Mouse (Mus musculus): ENCODE measurements around the gene Cavin1. TPM values are rescaled to one million over a fixed set of nuclear protein-coding genes. Genes with fewer than 3 reads are reported as not detected.

The Cavin1 gene
- polyA plus RNA-seq, 1 experiment from 2014 or later: 137 TPM

DNA sequence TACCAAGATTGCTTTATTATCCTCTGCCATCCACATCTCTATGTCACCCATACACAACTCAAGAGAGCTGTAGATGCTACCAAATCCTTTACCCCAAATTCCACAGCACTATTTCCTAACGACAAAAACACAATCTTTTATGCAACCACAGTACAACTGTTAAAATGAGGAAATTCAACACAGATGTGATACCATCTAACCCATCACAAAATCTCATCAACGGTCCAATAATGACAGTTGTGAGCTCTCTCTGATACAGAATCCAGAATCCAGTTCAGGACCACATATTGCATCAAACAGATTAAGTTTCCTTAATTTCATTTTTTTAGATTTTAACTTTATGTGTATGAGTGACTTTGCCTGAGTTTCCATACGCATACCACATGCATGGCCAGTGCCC lies 18.0 kb upstream of the Cavin1 start:
- no peak for ATAC-seq (ENCODE audit: insufficient read depth)
- DNase-seq: no peak
- Histone ChIP-seq H3K9me3 (ENCODE audit: low read depth, low read length) (no peaks in the 10 kb centered on the region), H3K36me3 (ENCODE audit: insufficient read depth) (no peaks in the 10 kb centered on the region), H3K9ac (no peak overlapping the region), H3K4me1 (ENCODE audit: insufficient read depth) (peaks cover 1% of the 10 kb centered on the region; the same call in 1 of the 2 replicates), H3K4me2 (no peak overlapping the region), H3K27ac (ENCODE audit: low read depth) (no peak overlapping the region), H3K4me3 (ENCODE audit: low read depth, low read length) (no peak overlapping the region), H3K27me3 (ENCODE audit: insufficient read depth, low read length) (no peaks in the 10 kb centered on the region)
- TF ChIP-seq CTCF (IDR thresholded peaks at IDR 0.05; ENCODE audit: low read depth): no peak
- 79% methylated on average over 3 of the region's 3 CpGs for WGBS

DNA sequence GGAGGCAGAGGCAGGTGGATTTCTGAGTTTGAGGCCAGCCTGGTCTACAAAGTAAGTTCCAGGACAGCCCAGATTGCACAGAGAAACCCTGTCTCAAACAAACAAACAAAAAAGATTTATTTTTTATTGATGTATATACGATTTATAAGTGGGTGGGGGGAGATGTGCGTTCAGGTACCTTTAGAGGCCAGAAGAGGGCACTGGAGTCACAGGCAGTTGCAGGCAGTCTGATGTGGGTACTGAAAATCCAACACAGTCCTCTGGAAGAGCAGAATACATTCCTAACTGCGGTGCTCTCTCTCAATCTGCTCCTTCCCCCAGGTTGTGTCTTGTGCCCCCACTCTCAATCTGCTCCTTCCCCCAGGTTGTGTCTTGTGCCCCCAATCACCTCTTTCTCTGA lies 14.9 kb upstream of the Cavin1 start:
- ATAC-seq (ENCODE audit: insufficient read depth) (no peak), DNase-seq (no peak)
- no peak overlapping the region for H3K27ac ChIP-seq (ENCODE audit: low read depth)
- WGBS: 51% methylated on average over 3 of the region's 3 CpGs
- no peak overlapping the region for H3K4me2 ChIP-seq
- peaks cover 2% of the 10 kb centered on the region; the same call in 1 of the 2 replicates for H3K4me1 ChIP-seq (ENCODE audit: insufficient read depth)
- no peaks in the 10 kb centered on the region for H3K36me3 ChIP-seq (ENCODE audit: insufficient read depth)
- H3K9me3 ChIP-seq (ENCODE audit: low read depth, low read length): no peaks in the 10 kb centered on the region
- no peak overlapping the region for H3K9ac ChIP-seq
- H3K27me3 ChIP-seq (ENCODE audit: insufficient read depth, low read length): no peaks in the 10 kb centered on the region; the same call in 1 of the 2 replicates
- H3K4me3 ChIP-seq (ENCODE audit: low read depth, low read length): no peak overlapping the region
- TF ChIP-seq CTCF (IDR thresholded peaks at IDR 0.05; ENCODE audit: low read depth): peak; percentile 38

DNA sequence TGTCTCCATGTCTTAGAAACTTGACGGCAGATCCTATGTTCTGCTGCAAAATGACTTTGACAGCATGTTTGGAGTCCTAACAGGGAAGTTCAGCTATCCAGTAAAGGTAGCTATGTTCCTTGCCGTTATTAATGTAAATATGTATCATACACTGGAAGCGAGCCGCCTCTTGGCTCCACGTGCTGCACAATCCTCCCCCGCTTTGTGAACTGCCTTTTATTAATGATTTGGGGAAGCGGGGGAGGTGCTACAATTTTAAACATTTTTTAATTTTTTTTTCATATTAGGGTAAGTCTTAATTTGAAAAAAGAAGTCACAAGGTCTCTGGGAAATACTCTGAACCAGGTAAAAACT lies 13.1 kb upstream of the Cavin1 start:
- no peak for TF ChIP-seq CTCF (IDR thresholded peaks at IDR 0.05; ENCODE audit: low read depth)
- no peak overlapping the region for H3K9ac ChIP-seq
- DNase-seq (no peak), ATAC-seq (ENCODE audit: insufficient read depth) (peak; percentile 38; the same call in 1 of the 2 replicates)
- H3K4me2 ChIP-seq: peak overlapping the region; percentile 66
- H3K27me3 ChIP-seq (ENCODE audit: insufficient read depth, low read length): no peaks in the 10 kb centered on the region; the same call in 1 of the 2 replicates
- no peaks in the 10 kb centered on the region for H3K9me3 ChIP-seq (ENCODE audit: low read depth, low read length)
- peaks cover 2% of the 10 kb centered on the region; the same call in 1 of the 2 replicates for H3K4me1 ChIP-seq (ENCODE audit: insufficient read depth)
- 50% methylated on average over 7 of the region's 7 CpGs for WGBS
- no peak overlapping the region for H3K27ac ChIP-seq (ENCODE audit: low read depth)
- H3K4me3 ChIP-seq (ENCODE audit: low read depth, low read length): no peak overlapping the region
- no peaks in the 10 kb centered on the region for H3K36me3 ChIP-seq (ENCODE audit: insufficient read depth)

DNA sequence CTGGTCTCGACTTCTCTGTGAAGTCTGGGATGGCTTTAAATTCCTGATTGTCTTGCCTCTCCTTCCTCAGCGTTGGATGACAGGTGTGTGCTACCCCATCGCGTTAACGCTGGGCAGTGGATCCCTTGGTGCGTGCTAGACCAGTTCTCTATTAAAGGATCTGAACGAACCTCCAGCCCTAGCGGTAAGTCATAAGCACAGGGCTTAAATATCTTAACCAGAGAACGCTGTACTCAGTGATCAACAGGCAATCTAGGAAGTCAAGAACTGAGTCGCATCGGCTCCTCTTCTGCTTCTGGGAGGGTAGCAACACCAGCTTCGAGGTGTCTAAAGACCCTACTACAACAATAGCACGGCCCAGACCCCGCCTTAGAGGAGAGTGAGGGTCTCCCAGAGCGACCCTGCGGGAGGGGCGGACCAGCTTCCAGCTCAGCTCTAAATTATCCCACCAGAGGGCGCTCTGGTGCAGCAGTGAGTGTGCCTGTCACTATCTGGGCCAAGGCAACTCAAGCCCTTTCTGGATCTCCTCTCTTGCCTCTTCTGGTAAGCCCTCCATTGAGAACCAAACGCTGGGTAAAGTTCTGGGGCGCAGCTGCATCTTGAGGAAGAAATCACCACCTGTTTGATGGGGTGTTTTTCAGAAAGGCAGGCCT lies 12.6 kb upstream of the Cavin1 start:
- Histone ChIP-seq H3K9me3 (ENCODE audit: low read depth, low read length) (no peaks in the 10 kb centered on the region), H3K27me3 (ENCODE audit: insufficient read depth, low read length) (no peaks in the 10 kb centered on the region; the same call in 1 of the 2 replicates), H3K9ac (peak overlapping the region; percentile 43), H3K36me3 (ENCODE audit: insufficient read depth) (no peaks in the 10 kb centered on the region), H3K4me1 (ENCODE audit: insufficient read depth) (peaks cover 2% of the 10 kb centered on the region; the same call in 1 of the 2 replicates), H3K27ac (ENCODE audit: low read depth) (no peak overlapping the region), H3K4me2 (peak overlapping the region; percentile 66), H3K4me3 (ENCODE audit: low read depth, low read length) (peak overlapping the region; percentile 31)
- DNase-seq (peak; percentile 95), ATAC-seq (ENCODE audit: insufficient read depth) (peak; percentile 79)
- 2% methylated on average over 20 of the region's 20 CpGs for WGBS
- peak; percentile 96 for TF ChIP-seq CTCF (IDR thresholded peaks at IDR 0.05; ENCODE audit: low read depth)

DNA sequence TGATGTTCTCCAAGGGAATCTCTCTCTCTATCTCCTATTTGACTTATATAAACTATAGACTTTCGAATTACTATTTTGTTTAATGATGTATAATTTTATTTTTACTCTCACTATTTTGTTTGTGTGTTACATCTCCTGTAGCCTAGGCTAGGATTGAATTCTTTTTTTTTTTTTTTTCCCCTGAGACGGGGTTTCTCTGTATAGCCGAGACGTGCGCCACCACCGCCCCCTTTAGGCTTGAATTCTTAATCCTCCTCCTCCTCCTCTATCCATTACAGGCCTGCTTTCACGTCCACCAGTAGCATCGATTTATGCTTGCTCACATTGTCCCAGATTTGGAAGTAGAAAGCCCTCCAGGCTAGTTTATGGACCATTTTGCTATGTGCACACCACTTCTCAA lies 11.4 kb upstream of the Cavin1 start:
- Histone ChIP-seq H3K27me3 (ENCODE audit: insufficient read depth, low read length) (no peaks in the 10 kb centered on the region; the same call in 1 of the 2 replicates), H3K4me3 (ENCODE audit: low read depth, low read length) (no peak overlapping the region), H3K9me3 (ENCODE audit: low read depth, low read length) (no peaks in the 10 kb centered on the region), H3K27ac (ENCODE audit: low read depth) (no peak overlapping the region), H3K4me1 (ENCODE audit: insufficient read depth) (peaks cover 2% of the 10 kb centered on the region; the same call in 1 of the 2 replicates), H3K36me3 (ENCODE audit: insufficient read depth) (no peaks in the 10 kb centered on the region), H3K4me2 (no peak overlapping the region), H3K9ac (no peak overlapping the region)
- 21% methylated on average over 8 of the region's 8 CpGs for WGBS
- peak; percentile 45 for DNase-seq
- no peak for ATAC-seq (ENCODE audit: insufficient read depth)
- TF ChIP-seq CTCF (IDR thresholded peaks at IDR 0.05; ENCODE audit: low read depth): peak; percentile 41

- no peak for ATAC-seq (ENCODE audit: insufficient read depth)
- Histone ChIP-seq H3K4me1 (ENCODE audit: insufficient read depth) (peaks cover 2% of the 10 kb centered on the region; the same call in 1 of the 2 replicates), H3K27ac (ENCODE audit: low read depth) (no peak overlapping the region), H3K9ac (no peak overlapping the region), H3K36me3 (ENCODE audit: insufficient read depth) (no peaks in the 10 kb centered on the region), H3K4me2 (no peak overlapping the region), H3K4me3 (ENCODE audit: low read depth, low read length) (no peak overlapping the region), H3K9me3 (ENCODE audit: low read depth, low read length) (no peaks in the 10 kb centered on the region), H3K27me3 (ENCODE audit: insufficient read depth, low read length) (no peaks in the 10 kb centered on the region; the same call in 1 of the 2 replicates)
- 63% methylated on average over 3 of the region's 3 CpGs for WGBS
- no peak for DNase-seq
- TF ChIP-seq CTCF (IDR thresholded peaks at IDR 0.05; ENCODE audit: low read depth): no peak
Observed at GRCm38 (mm10) chr11:100981236-100981635, 10.5 kb upstream of the Cavin1 start.

GRCm38 (mm10) chr11:100980438-100980837 lies 9.8 kb upstream of the Cavin1 start:
- Histone ChIP-seq H3K9ac (no peak overlapping the region), H3K4me1 (ENCODE audit: insufficient read depth) (peaks cover 2% of the 10 kb centered on the region; the same call in 1 of the 2 replicates), H3K27ac (ENCODE audit: low read depth) (peak overlapping the region; percentile 51), H3K4me3 (ENCODE audit: low read depth, low read length) (no peak overlapping the region), H3K27me3 (ENCODE audit: insufficient read depth, low read length) (no peaks in the 10 kb centered on the region; the same call in 1 of the 2 replicates), H3K4me2 (no peak overlapping the region), H3K9me3 (ENCODE audit: low read depth, low read length) (no peaks in the 10 kb centered on the region), H3K36me3 (ENCODE audit: insufficient read depth) (no peaks in the 10 kb centered on the region)
- no peak for TF ChIP-seq CTCF (IDR thresholded peaks at IDR 0.05; ENCODE audit: low read depth)
- WGBS: 53% methylated on average over 1 of the region's 1 CpGs
- ATAC-seq (ENCODE audit: insufficient read depth) (no peak), DNase-seq (no peak)
